Mouse (Mus musculus) spleen, adult 12 weeks (tissue): ENCODE results near the gene Mpzl2.

Experiments used
- DNase-seq: peaks from one replicate; pipeline ENCODE4 v3.0.0; 2022; ENCODE audit warnings: low spot score

Mpzl2 gene

DNA sequence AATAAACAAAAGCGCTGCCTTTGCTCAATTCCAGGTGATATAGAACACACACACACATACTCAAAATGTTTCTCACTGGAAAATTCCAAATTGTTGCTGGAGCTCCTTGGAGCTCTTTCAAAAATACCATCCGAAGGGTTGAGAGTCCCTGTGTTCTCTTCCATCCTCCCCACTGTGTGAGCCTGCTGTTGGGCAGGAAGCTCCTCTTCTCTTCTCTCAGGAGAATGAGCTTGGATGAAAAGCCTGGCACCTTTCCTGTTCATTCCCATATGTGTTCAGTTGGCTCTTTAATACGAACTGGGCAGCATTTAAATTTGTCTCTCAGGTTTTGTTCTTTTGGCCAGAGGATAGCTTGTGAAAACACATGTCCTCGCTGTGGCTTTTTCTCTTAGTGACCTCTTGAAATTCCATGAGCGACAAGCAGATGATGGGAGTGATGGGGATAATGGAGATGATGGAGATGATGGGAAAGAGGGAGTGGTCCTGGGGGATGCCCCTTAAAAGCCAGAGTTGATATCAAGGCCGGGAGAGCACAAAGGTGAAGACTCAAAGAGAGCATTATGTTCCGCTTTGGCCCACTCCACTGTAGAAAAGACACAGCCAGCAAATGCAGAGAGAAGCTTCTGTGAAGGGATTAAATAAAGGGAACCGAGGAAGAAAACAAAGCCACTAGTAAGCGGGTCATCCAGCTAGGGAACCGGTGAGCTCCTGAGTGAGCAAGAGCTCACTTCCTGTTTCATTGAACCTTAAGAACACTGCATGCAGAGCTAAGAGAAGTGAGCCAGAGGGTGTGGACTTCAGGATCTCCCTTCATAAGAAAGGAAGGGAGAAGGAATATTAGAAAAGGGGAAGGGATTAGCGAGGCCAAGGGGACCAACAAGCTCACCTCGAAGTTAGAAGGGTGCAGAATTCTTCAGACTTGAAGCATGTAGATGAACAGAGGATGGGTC is 46.4 kb downstream of the Mpzl2 start:
- DNase-seq, result no peak

DNA sequence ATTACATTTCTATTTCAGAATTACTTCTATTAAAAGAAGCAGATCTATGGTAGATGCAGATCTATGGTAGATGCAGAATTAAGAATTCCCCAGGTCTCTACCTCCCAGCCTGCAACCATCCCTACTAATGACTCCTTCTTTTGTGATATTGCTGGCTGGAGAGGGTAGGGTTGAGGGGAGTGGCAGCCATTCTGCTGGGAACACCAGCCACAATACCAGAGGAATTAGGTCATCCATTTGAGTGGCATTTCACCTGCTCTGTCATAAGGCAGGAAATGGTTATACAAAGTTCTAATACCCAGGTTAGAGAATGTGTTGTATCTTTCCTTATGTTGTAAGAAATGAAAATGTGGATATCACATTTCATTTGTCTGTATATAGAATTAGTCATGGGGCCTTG is 48.4 kb downstream of the Mpzl2 start:
- no peak for DNase-seq

- no peak for DNase-seq
Measured at GRCm38 (mm10) chr9:45090811-45091210, 51.2 kb downstream of the Mpzl2 start.

DNA sequence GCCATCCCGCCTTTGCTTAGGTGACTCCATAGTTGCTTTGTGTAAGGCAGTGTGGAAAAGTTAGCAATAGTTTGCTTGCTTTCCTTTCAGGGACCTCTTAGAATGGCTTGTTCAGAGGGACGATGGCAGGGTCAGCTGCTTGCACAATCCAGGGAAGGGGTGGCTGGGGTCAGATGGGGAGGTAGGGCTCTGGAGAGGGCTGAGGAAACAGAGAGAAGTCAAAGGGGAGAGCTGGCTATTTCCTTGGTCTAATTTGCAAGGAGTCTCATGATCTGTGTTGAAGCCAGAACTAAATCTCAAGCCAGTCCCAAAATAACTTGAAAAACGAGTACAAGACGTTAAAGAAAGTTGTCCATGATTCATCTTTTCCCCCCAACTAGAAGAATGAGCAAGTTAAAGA is 53.0 kb downstream of the Mpzl2 start:
- DNase-seq, result no peak

- no peak for DNase-seq
Measured at GRCm38 (mm10) chr9:45095149-45095937, 55.7 kb downstream of the Mpzl2 start.

- no peak for DNase-seq
Measured at GRCm38 (mm10) chr9:45097877-45098276, 58.3 kb downstream of the Mpzl2 start.

DNA sequence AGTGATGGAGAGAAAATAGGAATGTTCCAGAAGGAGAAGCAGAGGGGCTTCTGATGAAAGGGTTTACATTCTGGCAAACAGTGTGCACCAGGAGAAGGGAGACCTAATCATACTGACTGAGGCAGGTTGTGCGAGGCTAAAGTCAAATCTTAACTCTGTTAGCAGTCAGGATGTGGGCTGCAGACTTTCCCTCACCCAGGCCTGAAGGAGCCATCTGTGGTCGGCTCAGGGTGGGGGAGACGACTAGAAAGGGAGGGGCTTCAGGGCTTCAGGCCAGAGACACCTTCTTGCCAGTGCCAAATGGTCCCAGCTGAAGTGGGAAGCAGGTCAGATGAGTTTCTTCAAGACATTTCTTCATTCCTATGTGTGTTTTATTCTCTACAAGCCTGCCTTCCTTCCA is 58.8 kb downstream of the Mpzl2 start:
- no peak for DNase-seq

DNA sequence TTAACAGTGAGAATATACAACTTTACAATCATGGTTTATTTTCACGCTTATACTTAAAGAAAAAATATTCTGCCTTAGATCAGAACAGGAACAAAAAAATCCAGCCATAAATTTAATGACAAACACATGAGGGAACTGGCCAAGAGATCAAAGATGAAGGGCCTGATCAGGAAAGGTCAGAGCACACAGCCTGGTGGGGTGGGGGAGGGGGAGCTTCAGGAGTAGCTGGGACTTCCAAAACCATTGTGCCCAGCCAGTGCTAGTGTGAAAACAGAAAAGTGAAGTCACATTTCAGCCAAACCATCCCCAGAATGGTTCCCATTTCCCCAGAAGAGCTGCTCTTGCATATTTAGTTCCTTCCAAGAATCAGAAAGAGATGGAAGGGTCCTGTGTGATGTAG is 62.9 kb downstream of the Mpzl2 start:
- DNase-seq, result no peak

DNA sequence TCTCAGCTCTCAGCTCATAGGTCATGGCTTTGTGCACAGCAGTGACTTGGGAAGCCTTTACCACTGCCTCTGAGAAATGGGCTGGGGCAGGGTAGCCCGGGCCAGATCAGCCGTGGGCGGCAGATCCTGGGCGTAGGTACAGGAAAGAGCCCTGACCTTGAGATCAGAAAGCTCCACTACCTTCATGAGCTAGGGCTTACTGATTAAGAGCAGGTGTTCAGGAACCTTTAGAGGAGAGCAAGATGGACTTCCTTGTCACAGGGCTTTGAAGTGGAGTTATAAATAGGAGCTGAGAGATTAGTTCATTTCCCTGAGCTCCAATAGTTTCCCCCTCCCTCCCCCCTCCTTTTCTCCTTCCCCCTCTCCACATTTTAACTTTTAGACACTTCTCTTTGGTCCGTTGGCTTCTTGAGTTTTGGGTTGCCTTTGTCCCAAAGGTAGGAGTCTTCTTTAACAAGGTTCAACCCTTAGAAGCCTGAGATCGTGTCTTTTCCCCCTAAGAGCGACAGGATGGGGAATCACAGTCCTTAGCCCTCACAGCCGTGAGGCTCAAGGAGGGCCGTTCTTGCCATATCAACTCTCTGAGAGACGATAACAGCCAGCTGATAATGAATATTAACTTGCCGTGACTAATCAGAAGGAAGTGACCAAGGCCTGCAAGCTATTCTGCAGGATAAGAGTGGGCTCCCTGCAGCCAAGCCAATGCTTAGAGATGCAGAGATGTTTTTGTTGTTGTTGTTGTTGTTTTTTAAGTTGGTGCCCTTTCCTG is 63.8 kb downstream of the Mpzl2 start:
- DNase-seq, result no peak
